In the genomic region with DNA sequence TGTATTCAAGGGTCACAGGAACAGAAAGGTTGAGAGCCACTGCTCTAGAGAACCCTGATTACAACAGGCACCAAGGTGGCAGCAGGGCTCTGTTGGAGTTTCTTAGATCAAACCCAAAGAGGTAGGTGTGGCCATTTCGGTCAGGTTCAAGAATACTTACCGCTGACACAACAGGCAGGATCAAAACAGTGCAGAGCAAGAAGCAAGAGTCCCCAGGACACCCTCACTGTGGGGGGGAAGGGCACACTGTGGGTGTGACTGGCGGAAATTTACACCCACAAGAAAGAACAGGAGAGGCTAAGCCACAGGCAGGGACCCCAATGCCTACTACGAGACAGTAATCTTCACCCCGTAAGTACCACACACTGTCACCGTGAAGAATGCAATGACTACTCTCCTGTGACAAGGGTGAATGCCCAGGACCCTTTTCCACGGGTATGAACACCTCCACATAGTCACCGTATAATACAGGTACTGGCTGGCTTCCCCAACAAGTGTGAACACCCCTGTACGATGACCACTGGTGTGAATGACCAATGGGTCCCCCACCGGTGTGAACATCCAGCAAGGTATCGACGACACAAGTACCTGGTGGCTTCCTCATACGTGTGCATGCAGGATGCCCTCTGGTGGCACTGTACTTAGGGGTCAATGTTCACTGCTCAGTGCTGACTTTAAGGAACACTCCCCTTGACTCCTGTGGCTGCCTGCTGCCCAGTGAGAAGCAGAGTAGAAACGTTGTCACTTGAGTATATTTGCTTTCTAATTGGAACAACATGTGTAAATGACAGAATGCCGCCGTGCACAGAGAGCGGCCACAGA, we compare ENCODE assay signal across 13 mouse cellular contexts. TPM values are rescaled to one million over a fixed set of nuclear protein-coding genes. Genes with fewer than 3 reads are reported as not detected.
DNase-seq lines count a peak whose midpoint lies in the region; ATAC-seq and TF ChIP-seq lines count a peak whose summit lies in the region.
"Had no signal": no experiment of that assay in that cellular context is flagged by ENCODE, and none has a peak within 500 bp of the region (broad histone marks: within the 10 kb centered on the region; RNA-seq: fewer than 3 reads in every experiment).

No protein-coding gene starts in this region.

- peaks cover 92% of the 10 kb centered on the region for H3K36me3 ChIP-seq in embryonic facial prominence, embryonic 13.5 days
- H3K36me3 ChIP-seq in embryonic facial prominence, embryonic 10.5 days (replicated peaks) = peaks cover 98% of the 10 kb centered on the region

- H3K27me3 ChIP-seq in embryonic facial prominence, embryonic 13.5 days = no peaks in the 10 kb centered on the region
- H3K27me3 ChIP-seq in embryonic facial prominence, embryonic 10.5 days (replicated peaks; ENCODE audit: low read depth, poor library complexity, severe bottlenecking) = no peaks in the 10 kb centered on the region
- H3K27me3 ChIP-seq: CH12.LX, Patski had no signal

- no peak for DNase-seq in embryonic facial prominence, embryonic 10.5 days (ENCODE audit: low spot score)
- no peak for DNase-seq in layer of hippocampus, adult 2 months (ENCODE audit: low spot score in 2 of 2)
- no peak for DNase-seq in layer of hippocampus, adult 8-10 months (ENCODE audit: low spot score in 2 of 2)
- peak; percentile 52 to 57 for DNase-seq in CD8-positive naive resting alpha-beta T cell, adult 2 months (ENCODE audit: low read depth in 2 of 2, low spot score in 2 of 2)
- DNase-seq in naive thymus-derived CD4-positive, alpha-beta T cell, adult 2 months (ENCODE audit: low read depth) = peak; percentile 55
- DNase-seq in spleen, adult 12 weeks (ENCODE audit: low spot score) = no peak
- DNase-seq in heart, adult 9 months (ENCODE audit: low spot score in 2 of 2) = no peak
- DNase-seq: adrenal gland, adult 8-10 months; heart, postnatal 10 days; layer of hippocampus, adult 9-11 months had no signal

- 0 out of 2 replicates have a peak overlapping the region, but pooled peaks have one; percentile 32 for H3K9ac ChIP-seq in embryonic facial prominence, embryonic 13.5 days

- TF ChIP-seq CTCF in layer of hippocampus, adult 2 months (conservative IDR thresholded peaks at IDR 0.05) = peak; percentile 28

- no peak overlapping the region for H3K4me2 ChIP-seq in embryonic facial prominence, embryonic 13.5 days

- H3K4me1 ChIP-seq in embryonic facial prominence, embryonic 13.5 days = peaks cover 14% of the 10 kb centered on the region
- peaks cover 14% of the 10 kb centered on the region; the same call in 1 of the 2 replicates for H3K4me1 ChIP-seq in embryonic facial prominence, embryonic 10.5 days

- no peak overlapping the region for H3K4me3 ChIP-seq in embryonic facial prominence, embryonic 13.5 days
- no peak overlapping the region for H3K4me3 ChIP-seq in embryonic facial prominence, embryonic 10.5 days
- H3K4me3 ChIP-seq in layer of hippocampus, adult 2 months = no peak overlapping the region

- 77% methylated on average over 17 of the region's 17 CpGs for WGBS in embryonic facial prominence, embryonic 13.5 days
- 83% methylated on average over 17 of the region's 17 CpGs for WGBS in embryonic facial prominence, embryonic 10.5 days

- 0 out of 2 replicates have a peak overlapping the region, but pooled peaks have one; percentile 28 for H3K27ac ChIP-seq in embryonic facial prominence, embryonic 13.5 days
- no peak overlapping the region for H3K27ac ChIP-seq in embryonic facial prominence, embryonic 10.5 days (replicated peaks)
- peak overlapping the region; percentile 40; the same call in 1 of the 2 replicates for H3K27ac ChIP-seq in layer of hippocampus, adult 2 months

- H3K9me3 ChIP-seq in embryonic facial prominence, embryonic 13.5 days = no peaks in the 10 kb centered on the region
- H3K9me3 ChIP-seq in embryonic facial prominence, embryonic 10.5 days = no peaks in the 10 kb centered on the region

- ATAC-seq in embryonic facial prominence, embryonic 13.5 days (ENCODE audit: insufficient number of reproducible peaks, insufficient read depth, low FRiP score, low TSS enrichment, low read depth) = no peak
- ATAC-seq: Patski had no signal

RNA-seq across cellular contexts. Expression of gene Rflna, which starts 13.6 kb away (rescaled TPM):
- 24.8 and 34.6 TPM in 2 replicates for polyA plus RNA-seq in embryonic facial prominence, embryonic 13.5 days (2015; fragmentation: Nextera tagmentation; extraction: Ambion mirVana)
- 5.1 and 6.9 TPM in 2 replicates for polyA plus RNA-seq in embryonic facial prominence, embryonic 10.5 days (2016; fragmentation: Nextera tagmentation; extraction: Ambion mirVana)
- under 1 TPM; 0.44 to 0.83 TPM for total RNA-seq in layer of hippocampus, adult 2 months (2021)
- under 1 TPM in 3 of 4 experiments, not detected in 1; 0.37 to 0.66 (median 0.45) TPM for total RNA-seq in layer of hippocampus, adult 8-10 months (2022)

Comparison
In these comparisons a context has a peak if more than half of its experiments do, and no peak if none do; other contexts are left out.
1. DNase-seq: peak in CD8-positive naive resting alpha-beta T cell, adult 2 months (2 of 2) and naive thymus-derived CD4-positive, alpha-beta T cell, adult 2 months (single experiment); none in embryonic facial prominence, embryonic 10.5 days (single experiment), layer of hippocampus, adult 2 months (0 of 2), layer of hippocampus, adult 8-10 months (0 of 2), spleen, adult 12 weeks (single experiment) and heart, adult 9 months (0 of 2).